In genomic region chr2:27644547-27645120, GRCm38 (mm10) we compare ENCODE assay signal across 13 mouse cellular contexts. TPM values are rescaled to one million over a fixed set of nuclear protein-coding genes. Genes with fewer than 3 reads are reported as not detected.
A peak's percentile ranks its signal among the peaks of the same experiment; 100 is the strongest.
DNase-seq lines count a peak whose midpoint lies in the region; ATAC-seq and TF ChIP-seq lines count a peak whose summit lies in the region.
"Had no signal": no experiment of that assay in that cellular context is flagged by ENCODE, and none has a peak within 500 bp of the region (broad histone marks: within the 10 kb centered on the region; RNA-seq: fewer than 3 reads in every experiment).

No protein-coding gene starts in this region.

- no peak for TF ChIP-seq CTCF in lung, postnatal 0 days (IDR thresholded peaks at IDR 0.05)

- no peak overlapping the region for H3K4me3 ChIP-seq in heart, embryonic 11.5 days (ENCODE audit: low read depth, low read length)
- no peak overlapping the region for H3K4me3 ChIP-seq in lung, postnatal 0 days (ENCODE audit: low read depth, low read length)
- H3K4me3 ChIP-seq in embryonic facial prominence, embryonic 14.5 days (ENCODE audit: low read depth, low read length) = no peak overlapping the region
- no peak overlapping the region for H3K4me3 ChIP-seq in intestine, embryonic 16.5 days (ENCODE audit: low read length)
- H3K4me3 ChIP-seq: limb, embryonic 12.5 days; neural tube, embryonic 12.5 days had no signal

- no peak for TF ChIP-seq EP300 in lung, postnatal 0 days (IDR thresholded peaks at IDR 0.05)

- H3K4me2 ChIP-seq in heart, embryonic 11.5 days = no peak overlapping the region
- no peak overlapping the region for H3K4me2 ChIP-seq in lung, postnatal 0 days (replicated peaks; ENCODE audit: low read depth, low read length)
- H3K4me2 ChIP-seq in embryonic facial prominence, embryonic 14.5 days (ENCODE audit: low read depth, low read length) = no peak overlapping the region
- no peak overlapping the region for H3K4me2 ChIP-seq in intestine, embryonic 16.5 days (ENCODE audit: low read depth, low read length)
- H3K4me2 ChIP-seq: limb, embryonic 12.5 days; neural tube, embryonic 12.5 days had no signal

- DNase-seq in heart, adult 8-10 months (ENCODE audit: low spot score) = peak; percentile 15
- DNase-seq in lung, postnatal 0 days (ENCODE audit: low spot score) = peak; percentile 14
- DNase-seq in lung, postnatal 36 days = no peak
- peak; percentile 50 for DNase-seq in embryonic facial prominence, embryonic 14.5 days (ENCODE audit: low spot score)
- no peak for DNase-seq in testis, postnatal 10 days (ENCODE audit: low spot score)
- no peak for DNase-seq in neural tube, embryonic 10.5 days (ENCODE audit: extremely low spot score, low spot score)
- DNase-seq: layer of hippocampus, adult 9-11 months; right cerebral cortex, adult 18-20 months had no signal

- H3K27me3 ChIP-seq in heart, embryonic 11.5 days (ENCODE audit: control insufficient read depth, insufficient read depth, low read length) = peaks cover 8% of the 10 kb centered on the region
- no peaks in the 10 kb centered on the region for H3K27me3 ChIP-seq in lung, postnatal 0 days (replicated peaks; ENCODE audit: insufficient read depth, low read length)
- H3K27me3 ChIP-seq in embryonic facial prominence, embryonic 14.5 days (replicated peaks; ENCODE audit: control insufficient read depth, insufficient read depth, low read length) = no peaks in the 10 kb centered on the region
- no peaks in the 10 kb centered on the region for H3K27me3 ChIP-seq in intestine, embryonic 16.5 days (replicated peaks; ENCODE audit: control insufficient read depth, insufficient read depth, low read length)
- H3K27me3 ChIP-seq: limb, embryonic 12.5 days; neural tube, embryonic 12.5 days had no signal

- WGBS in heart, embryonic 11.5 days (ENCODE audit: insufficient replicate concordance) = 34% methylated on average over 5 of the region's 5 CpGs
- WGBS in lung, postnatal 0 days = 27% methylated on average over 5 of the region's 5 CpGs
- WGBS in embryonic facial prominence, embryonic 14.5 days = 16% methylated on average over 5 of the region's 5 CpGs
- WGBS in intestine, embryonic 16.5 days = 34% methylated on average over 5 of the region's 5 CpGs

- no peak overlapping the region for H3K9ac ChIP-seq in heart, embryonic 11.5 days (ENCODE audit: low read depth, low read length)
- no peak overlapping the region for H3K9ac ChIP-seq in lung, postnatal 0 days (replicated peaks; ENCODE audit: low read depth)
- H3K9ac ChIP-seq in embryonic facial prominence, embryonic 14.5 days (ENCODE audit: low read depth, low read length) = no peak overlapping the region
- no peak overlapping the region for H3K9ac ChIP-seq in intestine, embryonic 16.5 days (ENCODE audit: low read depth, low read length)
- H3K9ac ChIP-seq: limb, embryonic 12.5 days; neural tube, embryonic 12.5 days had no signal

- no peak overlapping the region for H3K27ac ChIP-seq in heart, embryonic 11.5 days (ENCODE audit: low read depth, low read length)
- no peak overlapping the region for H3K27ac ChIP-seq in lung, postnatal 0 days (ENCODE audit: low read length)
- H3K27ac ChIP-seq in embryonic facial prominence, embryonic 14.5 days (replicated peaks; ENCODE audit: low read depth, low read length) = no peak overlapping the region; the same call in 1 of the 2 replicates
- peak overlapping the region; percentile 52 for H3K27ac ChIP-seq in intestine, embryonic 16.5 days (ENCODE audit: low read length)
- H3K27ac ChIP-seq: limb, embryonic 12.5 days; neural tube, embryonic 12.5 days had no signal

- no peaks in the 10 kb centered on the region for H3K9me3 ChIP-seq in heart, embryonic 11.5 days (replicated peaks; ENCODE audit: control insufficient read depth, low read length)
- H3K9me3 ChIP-seq in lung, postnatal 0 days (ENCODE audit: low read length) = no peaks in the 10 kb centered on the region
- H3K9me3 ChIP-seq in embryonic facial prominence, embryonic 14.5 days (ENCODE audit: control insufficient read depth, low read length) = no peaks in the 10 kb centered on the region
- H3K9me3 ChIP-seq in intestine, embryonic 16.5 days (ENCODE audit: control insufficient read depth, low read length) = no peaks in the 10 kb centered on the region
- H3K9me3 ChIP-seq: limb, embryonic 12.5 days; neural tube, embryonic 12.5 days had no signal

- no peaks in the 10 kb centered on the region for H3K36me3 ChIP-seq in heart, embryonic 11.5 days (ENCODE audit: control insufficient read depth, insufficient read depth, low read length)
- no peaks in the 10 kb centered on the region for H3K36me3 ChIP-seq in lung, postnatal 0 days (ENCODE audit: insufficient read depth, low read length)
- no peaks in the 10 kb centered on the region for H3K36me3 ChIP-seq in embryonic facial prominence, embryonic 14.5 days (ENCODE audit: control insufficient read depth, insufficient read depth, low read length)
- no peaks in the 10 kb centered on the region for H3K36me3 ChIP-seq in intestine, embryonic 16.5 days (ENCODE audit: control insufficient read depth, insufficient read depth, low read length)
- H3K36me3 ChIP-seq: limb, embryonic 12.5 days; neural tube, embryonic 12.5 days had no signal

- H3K4me1 ChIP-seq in heart, embryonic 11.5 days (ENCODE audit: control insufficient read depth, insufficient read depth, low read length) = peaks cover 14% of the 10 kb centered on the region
- H3K4me1 ChIP-seq in lung, postnatal 0 days (ENCODE audit: insufficient read depth, low read depth, low read length) = no peaks in the 10 kb centered on the region
- peaks cover 10% of the 10 kb centered on the region for H3K4me1 ChIP-seq in embryonic facial prominence, embryonic 14.5 days (ENCODE audit: control insufficient read depth, insufficient read depth, low read length)
- H3K4me1 ChIP-seq in intestine, embryonic 16.5 days (ENCODE audit: control insufficient read depth, insufficient read depth, low read length) = peaks cover 10% of the 10 kb centered on the region

- no peak for ATAC-seq in heart, embryonic 11.5 days (replicated peaks; ENCODE audit: insufficient number of reproducible peaks, low FRiP score, low TSS enrichment)
- peak; percentile 30; the same call in 1 of the 2 replicates for ATAC-seq in lung, postnatal 0 days
- no peak for ATAC-seq in embryonic facial prominence, embryonic 14.5 days (ENCODE audit: low read depth)
- peak; percentile 43; the same call in 1 of the 2 replicates for ATAC-seq in intestine, embryonic 16.5 days
- ATAC-seq: activated CD4-positive, CD25-positive, alpha-beta regulatory T cell, adult 4 months had no signal

RNA-seq across cellular contexts. Expression of gene Rxra, which starts 31.6 kb away (rescaled TPM):
- 10 to 100 TPM; 50.5 to 61.2 (median 56.9) TPM for total RNA-seq in heart, adult 8-10 months (2022)
- polyA plus RNA-seq in heart, embryonic 11.5 days (2014; fragmentation: Nextera tagmentation; extraction: Ambion mirVana) = 4.2 and 5.2 TPM in 2 replicates
- polyA plus RNA-seq in lung, postnatal 0 days (2015; fragmentation: Nextera tagmentation; extraction: Ambion mirVana) = 9.6 and 10.3 TPM in 2 replicates
- 11.3 and 11.5 TPM in 2 replicates for polyA plus RNA-seq in embryonic facial prominence, embryonic 14.5 days (2014; fragmentation: Nextera tagmentation; extraction: Ambion mirVana)
- polyA plus RNA-seq in intestine, embryonic 16.5 days (2015; fragmentation: Nextera tagmentation; extraction: Ambion mirVana) = 9.9 and 11.4 TPM in 2 replicates

Comparison
In these comparisons a context has a peak if more than half of its experiments do, and no peak if none do; other contexts are left out.
1. DNase-seq: peak in heart, adult 8-10 months (single experiment), lung, postnatal 0 days (single experiment) and embryonic facial prominence, embryonic 14.5 days (single experiment); none in lung, postnatal 36 days (single experiment), testis, postnatal 10 days (single experiment) and neural tube, embryonic 10.5 days (single experiment).
2. ATAC-seq: peak in lung, postnatal 0 days (single experiment) and intestine, embryonic 16.5 days (single experiment); none in heart, embryonic 11.5 days (single experiment) and embryonic facial prominence, embryonic 14.5 days (single experiment).